Mouse (Mus musculus) urinary bladder, postnatal 4 days (tissue): ENCODE results near the gene Sptbn2.
A peak's percentile ranks its signal among the peaks of the same experiment; 100 is the strongest.

Source experiments
- DNase-seq, 2 experiments: peaks; one replicate each; pipeline ENCODE4 v3.0.0; 2021 to 2022; ENCODE audit warnings: low spot score in 2 of 2

Gene Sptbn2

DNA sequence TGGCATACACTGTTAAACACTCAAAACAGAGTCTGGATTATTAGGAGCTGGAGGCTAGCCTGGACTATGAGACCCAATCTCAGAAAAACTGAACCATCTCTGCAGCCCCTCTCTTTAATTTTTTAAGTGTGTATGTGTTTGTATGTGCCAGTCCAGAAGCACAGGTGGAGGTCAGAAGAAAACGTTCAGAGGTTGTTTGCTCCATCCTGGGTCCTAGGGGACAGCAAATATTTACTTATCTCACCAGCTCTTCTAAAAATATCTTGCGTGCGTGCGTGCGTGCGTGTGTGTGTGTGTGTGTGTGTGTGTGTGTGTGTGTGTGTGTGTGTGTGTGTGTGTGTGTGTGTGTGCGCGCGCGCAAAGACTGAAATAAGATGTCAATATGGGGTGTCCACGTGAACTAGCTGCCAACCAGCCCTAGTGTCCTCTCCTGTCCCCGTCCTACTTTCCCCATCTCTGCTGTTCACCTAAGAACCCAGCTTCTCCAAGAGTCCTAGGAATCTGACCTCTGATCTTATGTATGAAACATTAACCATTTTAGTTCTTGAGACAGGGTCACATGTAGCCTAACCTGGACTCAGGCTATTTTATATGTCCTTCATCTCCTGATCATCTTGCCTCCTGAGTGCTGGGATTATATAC is 56.7 kb downstream of the Sptbn2 start:
- DNase-seq = no peak

- DNase-seq = no peak
Measured at GRCm38 (mm10) chr19:4772785-4773184, 61.8 kb downstream of the Sptbn2 start.

DNA sequence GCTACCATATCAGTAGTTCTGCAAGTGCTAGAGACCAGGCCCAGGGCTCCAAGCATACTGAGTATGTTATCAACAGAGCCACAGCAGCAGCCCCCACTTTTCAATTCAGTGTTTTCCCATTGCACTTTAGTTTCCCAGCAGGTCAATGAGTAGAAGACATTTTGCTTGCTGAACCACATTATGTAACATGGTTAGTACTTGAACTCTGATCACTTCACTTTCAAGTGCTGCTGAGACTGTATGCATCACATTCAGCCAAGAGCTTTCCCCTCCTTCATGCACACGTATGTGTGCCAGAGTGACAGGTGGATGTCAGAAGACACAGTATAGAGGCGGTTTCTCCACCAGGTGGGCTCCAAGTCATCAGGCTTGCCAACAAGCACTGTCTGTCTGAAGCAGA is 71.9 kb downstream of the Sptbn2 start:
- DNase-seq = no peak

GRCm38 (mm10) chr19:4785206-4785605 is 74.2 kb downstream of the Sptbn2 start:
- DNase-seq = no peak

DNA sequence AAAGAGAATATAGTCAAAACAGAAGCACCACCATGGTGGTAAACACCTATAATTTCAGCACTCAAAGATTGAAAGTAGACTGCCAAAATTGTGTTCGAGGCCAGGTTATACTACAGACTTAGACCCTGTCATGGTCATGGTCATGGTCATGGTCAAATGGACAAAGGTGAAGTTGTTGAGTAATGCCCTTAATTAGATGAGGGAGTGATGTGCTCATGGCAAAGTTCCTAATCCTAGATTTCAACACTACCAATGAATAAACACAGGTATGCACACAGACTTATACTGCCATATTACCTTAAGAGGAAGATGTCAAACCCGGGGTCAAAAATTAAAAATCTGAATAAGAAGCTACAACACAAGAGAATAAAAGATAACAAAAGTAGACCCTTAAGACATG is 75.3 kb downstream of the Sptbn2 start:
- DNase-seq = no peak

- no peak for DNase-seq
Measured at GRCm38 (mm10) chr19:4793281-4793830, 82.4 kb downstream of the Sptbn2 start.

DNA sequence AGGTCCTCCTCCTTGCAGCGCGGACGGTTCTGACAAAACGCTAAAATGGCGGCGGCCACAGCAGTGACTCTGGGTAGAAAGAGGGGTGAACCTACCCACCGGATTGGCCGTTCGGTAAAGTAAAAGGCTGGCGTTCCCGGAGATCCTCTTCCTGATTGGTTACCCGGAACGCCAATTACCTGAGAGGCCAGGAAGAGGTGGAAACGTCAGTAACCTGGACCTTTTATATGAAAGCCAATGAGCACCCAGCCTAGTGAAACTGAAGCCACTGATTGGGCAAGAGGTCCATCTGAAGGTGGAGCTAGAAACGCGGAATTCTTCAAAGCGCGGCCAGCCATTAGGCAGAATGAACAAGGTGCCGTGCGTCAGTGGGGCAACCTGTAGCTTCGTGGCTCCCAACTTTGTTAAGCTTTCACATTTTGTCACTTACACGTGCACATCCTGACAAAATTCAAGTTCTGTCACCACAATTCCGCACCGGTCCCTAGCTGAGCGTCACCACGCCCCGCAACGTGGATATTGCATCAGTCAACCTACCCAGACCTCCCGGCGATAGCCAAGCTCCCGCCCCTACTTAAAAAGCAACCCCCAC is 83.0 kb downstream of the Sptbn2 start, which contains the start of gene Rbm4:
Gene Rbm4 (minus strand): TSS at position 71 of the 592 bp plus-strand sequence.
- DNase-seq = peak; percentile 94 to 96

- DNase-seq = no peak
Measured at GRCm38 (mm10) chr19:4795929-4796328, 85.0 kb downstream of the Sptbn2 start.

- no peak for DNase-seq
Measured at GRCm38 (mm10) chr19:4797846-4798245, 86.9 kb downstream of the Sptbn2 start.

DNA sequence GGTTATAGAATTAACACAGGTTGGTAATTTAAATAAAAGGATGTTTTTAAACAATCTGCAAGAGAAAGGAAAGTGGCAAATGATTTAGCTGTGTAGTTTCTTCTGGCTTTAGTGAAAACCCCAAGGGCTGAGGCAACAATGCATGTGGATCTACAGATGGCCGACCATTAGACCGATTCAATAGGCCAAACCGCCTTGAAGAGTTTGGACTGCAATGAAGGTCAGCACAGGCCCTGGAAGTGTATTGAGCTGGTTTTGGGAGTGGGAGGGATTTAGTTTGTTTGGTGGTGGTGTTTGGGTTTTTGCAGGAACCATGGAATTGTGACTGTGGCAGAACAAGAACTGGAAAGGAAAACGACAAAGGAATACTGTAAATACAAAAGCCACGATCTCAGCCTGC is 88.1 kb downstream of the Sptbn2 start:
- DNase-seq = no peak
